Mouse (Mus musculus) megakaryocyte, embryonic 14.5 days (primary cell): ENCODE data around the gene Rasgef1b.

ENCODE experiments used
- FLI1 ChIP-seq: IDR thresholded peaks from 2 replicates; pipeline ENCODE4 v1.6.1; 2012; ENCODE audit warnings: low read length, inconsistent platforms, mixed read lengths
- GATA1 ChIP-seq: IDR thresholded peaks from 3 replicates; pipeline ENCODE4 v1.6.1; 2012; ENCODE audit warnings: mixed read lengths, low read length, inconsistent platforms, borderline replicate concordance

DNA sequence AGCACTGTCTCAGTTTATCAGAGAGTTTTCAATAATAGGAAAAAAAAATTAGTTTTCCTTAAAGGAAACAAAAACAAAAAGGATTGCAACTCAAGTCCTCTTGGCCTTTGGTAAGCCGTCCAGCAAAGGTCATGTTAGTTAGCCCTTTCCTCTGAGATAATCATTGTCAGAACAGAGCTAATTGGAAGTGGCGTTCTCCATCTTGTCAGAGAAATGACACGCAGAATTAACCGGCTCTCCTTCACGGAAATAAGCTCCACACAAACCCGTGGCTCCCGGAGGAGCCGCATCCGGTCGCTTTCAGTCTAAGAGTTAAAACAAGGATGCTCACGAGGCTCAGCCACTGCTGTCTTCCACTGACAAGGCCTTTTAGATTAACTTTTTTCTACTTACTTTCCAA is 217.8 kb downstream of the Rasgef1b start:
- TF ChIP-seq GATA1 (no peak), FLI1 (no peak)
